Mouse (Mus musculus) limb, embryonic 14.5 days (tissue): ENCODE results near the gene Krt81. TPM values are rescaled to one million over a fixed set of nuclear protein-coding genes. Genes with fewer than 3 reads are reported as not detected.

Experiments
- ATAC-seq: fragments of 200-750 bp; cut with Nextera tagmentation; 2 replicates; pipeline ENCODE4 v1.8.0; 2017; ENCODE audit warnings: low read depth, moderate number of reproducible peaks, moderate TSS enrichment; ENCODE audit not compliant: low FRiP score
- DNase-seq: peaks from one replicate; pipeline ENCODE4 v3.0.0-alpha.2; 2015; ENCODE audit warnings: low spot score
- H3K27ac ChIP-seq: fragments of 300-500 bp; sonication (generic); replicated peaks from 2 replicates; pipeline ENCODE4 v1.5.1; 2014; ENCODE audit warnings: low read depth, mild to moderate bottlenecking, low read length, moderate library complexity, mixed read lengths
- H3K27me3 ChIP-seq: fragments of 300-500 bp; sonication (generic); 2 replicates; pipeline ENCODE4 v1.6.1; 2014; ENCODE audit warnings: low read length, mixed read lengths; ENCODE audit not compliant: control insufficient read depth, insufficient read depth
- H3K36me3 ChIP-seq: fragments of 300-500 bp; sonication (generic); 2 replicates; pipeline ENCODE4 v1.6.1; 2014; ENCODE audit warnings: mild to moderate bottlenecking, low read length, moderate library complexity, mixed read lengths; ENCODE audit not compliant: control insufficient read depth, insufficient read depth
- H3K4me1 ChIP-seq: fragments of 300-500 bp; sonication (generic); 2 replicates; pipeline ENCODE4 v1.6.1; 2014; ENCODE audit warnings: antibody characterized with exemption, low read length, mixed read lengths; ENCODE audit not compliant: control insufficient read depth, insufficient read depth
- H3K4me2 ChIP-seq: fragments of 300-500 bp; sonication (generic); replicated peaks from 2 replicates; pipeline ENCODE4 v1.6.1; 2014; ENCODE audit warnings: low read depth, mild to moderate bottlenecking, low read length, moderate library complexity; ENCODE audit not compliant: severe bottlenecking
- H3K4me3 ChIP-seq: fragments of 300-500 bp; sonication (generic); replicated peaks from 2 replicates; pipeline ENCODE4 v1.5.1; 2014; ENCODE audit warnings: low read length
- H3K9ac ChIP-seq: fragments of 300-500 bp; sonication (generic); 2 replicates; pipeline ENCODE4 v1.6.1; 2014; ENCODE audit warnings: mild to moderate bottlenecking, low read depth, low read length, moderate library complexity; ENCODE audit not compliant: severe bottlenecking
- H3K9me3 ChIP-seq: fragments of 300-500 bp; sonication (generic); 2 replicates; pipeline ENCODE4 v1.6.1; 2016; ENCODE audit warnings: low read length; ENCODE audit not compliant: control insufficient read depth
- POLR2A ChIP-seq: fragments of 200-500 bp; IDR thresholded peaks from 2 replicates; pipeline ENCODE4 v1.8.0; 2012; ENCODE audit warnings: inconsistent platforms, mild to moderate bottlenecking, moderate library complexity, borderline replicate concordance; ENCODE audit not compliant: insufficient read depth, insufficient read length; ENCODE audit errors: extremely low read depth
- WGBS: fragments of 180-500 bp; shearing (Covaris S2); extraction: QIAGEN DNeasy Blood & Tissue Kit; methylation state at CpG from one replicate; pipeline ENCODE4 v1.1.7; 2014; 5-methylcytosine and 5-hydroxymethylcytosine counted together
- polyA plus RNA-seq, 2 experiments: library from polyadenylated mRNA; depleted of rRNA in 1 of 2; stranded (reverse) in 1 of 2; unstranded in 1 of 2; fragments of >200 nt; fragmentation: Nextera tagmentation in 1 of 2; extraction: Ambion mirVana in 1 of 2; gene quantifications; 2 replicates each; pipeline versions ENCODE4 v1.2.1 to v1.2.3; 2012 to 2014

Gene Krt81
- polyA plus RNA-seq, 2 experiments, result not detected

DNA sequence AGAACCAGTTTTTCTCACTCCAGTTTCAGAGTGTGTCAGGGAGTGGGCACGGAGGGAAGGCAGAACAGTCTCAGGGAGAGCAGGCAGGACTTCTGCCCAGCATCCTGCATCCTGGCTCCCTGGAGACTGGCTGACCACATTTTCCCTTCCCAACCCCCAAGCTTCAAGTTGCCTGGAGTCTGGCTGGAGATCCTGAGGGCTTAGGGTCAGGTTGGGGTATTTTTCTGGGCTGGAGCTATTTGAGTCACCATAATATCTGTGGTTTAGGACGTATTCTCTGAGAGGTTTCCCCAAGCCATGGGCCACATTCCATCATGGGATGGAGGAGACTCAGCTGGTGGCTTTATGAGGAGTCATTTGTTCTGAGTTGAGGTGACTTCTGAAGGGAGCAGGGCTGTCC, 8.3 kb downstream of the Krt81 start:
- Histone ChIP-seq H3K4me3 (no peak overlapping the region), H3K36me3 (no peaks in the 10 kb centered on the region), H3K9me3 (0 out of 2 replicates have a peak, but pooled peaks cover 3% of the 10 kb centered on the region), H3K27ac (no peak overlapping the region), H3K27me3 (no peaks in the 10 kb centered on the region), H3K4me2 (no peak overlapping the region), H3K4me1 (no peaks in the 10 kb centered on the region), H3K9ac (no peak overlapping the region)
- no peak for TF ChIP-seq POLR2A
- DNase-seq, result no peak
- WGBS, result 77% methylated on average over 2 of the region's 2 CpGs
- ATAC-seq, result no peak

DNA sequence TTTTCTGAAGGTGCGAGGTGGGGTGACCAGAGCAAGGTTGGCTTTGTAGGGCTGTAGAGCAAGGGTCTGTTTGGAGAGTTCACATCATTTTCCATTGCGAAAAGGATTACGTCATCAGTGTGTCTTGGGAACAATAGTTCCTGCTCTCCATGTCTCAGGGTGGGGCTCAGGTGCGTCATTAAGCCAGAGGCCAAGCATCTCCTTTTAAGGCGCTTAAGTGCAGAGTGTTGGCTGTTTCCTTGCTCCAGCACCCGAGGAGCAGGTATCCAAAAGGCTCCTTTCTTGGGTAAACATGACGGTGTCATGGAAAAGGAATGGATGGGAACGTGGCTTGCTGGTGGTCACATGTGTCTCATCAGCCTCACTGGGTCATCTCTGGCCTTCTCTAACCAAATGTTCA, 8.8 kb downstream of the Krt81 start:
- no peak overlapping the region for H3K27ac ChIP-seq
- H3K9me3 ChIP-seq, result 0 out of 2 replicates have a peak, but pooled peaks cover 3% of the 10 kb centered on the region
- no peaks in the 10 kb centered on the region for H3K36me3 ChIP-seq
- no peak for DNase-seq
- no peaks in the 10 kb centered on the region for H3K27me3 ChIP-seq
- TF ChIP-seq POLR2A, result no peak
- H3K4me3 ChIP-seq, result no peak overlapping the region
- no peak for ATAC-seq
- no peak overlapping the region for H3K4me2 ChIP-seq
- 86% methylated on average over 8 of the region's 8 CpGs for WGBS
- no peak overlapping the region for H3K9ac ChIP-seq
- H3K4me1 ChIP-seq, result no peaks in the 10 kb centered on the region

GRCm38 (mm10) chr15:101453093-101453736, 10.3 kb downstream of the Krt81 start:
- H3K4me1 ChIP-seq, result no peaks in the 10 kb centered on the region
- H3K9me3 ChIP-seq, result 0 out of 2 replicates have a peak, but pooled peaks cover 3% of the 10 kb centered on the region
- no peaks in the 10 kb centered on the region for H3K36me3 ChIP-seq
- no peak overlapping the region for H3K27ac ChIP-seq
- ATAC-seq (no peak), DNase-seq (peak; percentile 41)
- no peak for TF ChIP-seq POLR2A
- H3K4me2 ChIP-seq, result no peak overlapping the region
- H3K9ac ChIP-seq, result no peak overlapping the region
- H3K27me3 ChIP-seq, result no peaks in the 10 kb centered on the region
- WGBS, result 5% methylated on average over 13 of the region's 13 CpGs
- no peak overlapping the region for H3K4me3 ChIP-seq

- Histone ChIP-seq H3K9ac (no peak within 1 kb of the TSS), H3K4me3 (no peak within 1 kb of the TSS), H3K9me3 (no peaks in the 10 kb centered on the region), H3K27ac (no peak within 1 kb of the TSS), H3K27me3 (no peaks in the 10 kb centered on the region), H3K4me1 (no peaks in the 10 kb centered on the region), H3K4me2 (no peak within 1 kb of the TSS), H3K36me3 (no peaks in the 10 kb centered on the region)
- 75% methylated on average over 2 of the region's 2 CpGs for WGBS
- ATAC-seq (no peak), DNase-seq (no peak)
- no peak for TF ChIP-seq POLR2A
These were observed 16.1 kb downstream of the Krt81 start, which contains the start of gene Krt88 for GRCm38 (mm10) chr15:101447444-101447843. Gene Krt88 (plus strand): TSS chr15:101447744.

GRCm38 (mm10) chr15:101446572-101446971, 17.0 kb downstream of the Krt81 start:
- no peaks in the 10 kb centered on the region for H3K36me3 ChIP-seq
- ATAC-seq, result no peak
- H3K4me2 ChIP-seq, result no peak overlapping the region
- H3K9me3 ChIP-seq, result no peaks in the 10 kb centered on the region
- no peak overlapping the region for H3K27ac ChIP-seq
- H3K4me1 ChIP-seq, result no peaks in the 10 kb centered on the region
- H3K9ac ChIP-seq, result no peak overlapping the region
- DNase-seq, result no peak
- no peaks in the 10 kb centered on the region for H3K27me3 ChIP-seq
- WGBS, result 71% methylated on average over 11 of the region's 11 CpGs
- no peak for TF ChIP-seq POLR2A
- H3K4me3 ChIP-seq, result no peak overlapping the region
